In the genomic region with DNA sequence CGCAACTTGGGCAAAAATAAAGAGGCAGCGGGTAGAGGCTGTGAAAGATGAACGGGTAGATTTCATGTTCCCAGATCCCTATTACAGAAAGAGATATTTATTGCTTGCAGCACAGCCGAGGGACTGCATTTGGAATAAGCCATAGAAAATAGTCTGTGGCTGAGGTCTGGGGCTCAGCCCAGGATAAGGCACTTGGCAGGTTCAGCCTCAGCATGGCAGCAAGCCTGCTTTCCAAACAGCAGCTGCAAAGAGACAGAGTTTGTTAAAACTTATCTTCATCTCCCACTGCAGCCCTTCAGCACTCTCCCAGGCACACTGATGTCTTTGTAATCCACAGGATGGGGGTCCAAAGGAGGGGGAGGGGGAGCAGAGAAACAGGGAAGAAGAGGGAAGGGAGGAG, we compare ENCODE assay signal across 10 mouse cellular contexts.
DNase-seq lines count a peak whose midpoint lies in the region; ATAC-seq lines count a peak whose summit lies in the region.
"Had no signal": no experiment of that assay in that cellular context is flagged by ENCODE, and none has a peak within 500 bp of the region (broad histone marks: within the 10 kb centered on the region; RNA-seq: fewer than 3 reads in every experiment).

No protein-coding gene starts in this region.

- ATAC-seq in cerebellum, adult (ENCODE audit: insufficient number of reproducible peaks, low FRiP score, low TSS enrichment), result no peak

- peak; percentile 56 to 78 for DNase-seq in cerebellum, postnatal 10 days
- DNase-seq in left cerebral cortex, postnatal 10 days (ENCODE audit: extremely low spot score in 1 of 2, low spot score in 2 of 2), result peak; percentile 20 to 34
- DNase-seq in left cerebral cortex, postnatal 36 days (ENCODE audit: low spot score in 2 of 2), result no peak
- DNase-seq in brain, embryonic 18.5 days (ENCODE audit: low read depth, low spot score), result peak; percentile 26
- peak; percentile 20 to 61 for DNase-seq in gastrocnemius, postnatal 4 days (ENCODE audit: low spot score in 2 of 2)
- no peak for DNase-seq in lung, postnatal 25 days (ENCODE audit: low spot score)
- DNase-seq in adrenal gland, postnatal 14 days, result no peak
- DNase-seq: kidney, adult 18-20 months; liver had no signal

- intact Hi-C loops in left cerebral cortex, postnatal 10 days (cut with DNase I), result no loop called here
- intact Hi-C loops in left cerebral cortex, postnatal 36 days (cut with DNase I), result no loop called here

Comparison
In these comparisons a context has a peak if more than half of its experiments do, and no peak if none do; other contexts are left out.
1. DNase-seq: peak in cerebellum, postnatal 10 days (2 of 2), left cerebral cortex, postnatal 10 days (2 of 2), brain, embryonic 18.5 days (single experiment) and gastrocnemius, postnatal 4 days (2 of 2); none in left cerebral cortex, postnatal 36 days (0 of 2), lung, postnatal 25 days (single experiment) and adrenal gland, postnatal 14 days (single experiment).